Mouse (Mus musculus) cerebellum, adult 9-11 months (tissue): Measurements from ENCODE around the gene Nnmt.

Experiments used
- DNase-seq: peaks from one replicate; pipeline ENCODE4 v3.0.0; 2022

The Nnmt gene

DNA sequence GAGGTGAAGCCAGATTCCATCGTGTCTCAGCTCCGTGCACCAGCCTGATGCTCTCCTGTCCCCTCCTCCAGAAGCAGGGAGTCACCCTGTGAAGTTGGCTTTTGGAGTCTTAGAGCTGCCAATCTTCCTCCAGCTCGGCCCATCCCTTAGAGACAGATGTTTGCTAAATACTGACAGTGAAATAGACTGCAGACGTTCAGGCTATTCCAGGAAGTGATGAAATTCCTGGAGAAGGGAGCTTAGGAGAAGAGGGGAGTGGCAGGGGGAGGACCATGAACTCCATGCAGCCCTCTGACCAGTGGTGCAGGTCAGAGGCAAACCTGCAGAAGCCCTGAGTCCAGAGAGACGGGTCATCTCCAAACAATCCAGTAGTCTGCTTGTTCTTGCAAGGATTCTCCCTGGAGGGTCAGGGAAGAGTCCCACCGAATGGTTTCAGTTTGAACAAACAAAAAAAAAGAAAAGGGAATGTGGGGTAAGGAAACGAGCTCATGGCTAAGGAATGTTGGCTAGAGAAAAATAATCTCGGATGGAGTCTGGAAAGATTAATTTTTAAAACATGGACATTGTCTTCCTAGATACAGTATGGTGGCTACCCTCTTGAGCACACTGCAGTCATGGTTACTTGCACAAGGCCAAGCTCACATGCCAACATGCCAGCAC, at the start of gene Nnmt:
Gene Nnmt (minus strand): TSS at position 215 of the 660 bp plus-strand sequence.
- DNase-seq: no peak

DNA sequence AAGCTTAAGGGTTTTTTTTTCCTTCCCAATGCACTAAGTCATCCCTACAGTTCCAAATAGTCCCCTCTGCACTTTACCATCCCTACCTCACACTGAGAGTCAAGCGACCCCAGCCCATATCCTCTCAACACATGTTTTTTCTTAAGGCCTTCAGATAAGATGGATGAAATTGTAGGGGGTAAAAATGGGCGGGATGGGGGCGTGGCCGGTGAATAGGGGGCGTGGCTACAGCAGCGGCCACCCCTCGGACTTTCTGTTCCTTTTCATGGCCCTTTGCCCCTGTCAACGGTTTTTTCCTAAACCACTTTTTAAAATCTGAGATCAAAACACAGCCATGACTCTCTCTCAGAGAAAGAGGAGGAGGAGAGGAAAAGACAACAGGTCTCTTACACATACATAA, 49.8 kb upstream of the Nnmt start:
- no peak for DNase-seq

- no peak for DNase-seq
Measured at GRCm38 (mm10) chr9:48653399-48654070, 48.6 kb upstream of the Nnmt start.

GRCm38 (mm10) chr9:48652026-48652425, 47.1 kb upstream of the Nnmt start:
- DNase-seq: no peak

- DNase-seq: no peak
Measured at GRCm38 (mm10) chr9:48650846-48651245, 45.9 kb upstream of the Nnmt start.

DNA sequence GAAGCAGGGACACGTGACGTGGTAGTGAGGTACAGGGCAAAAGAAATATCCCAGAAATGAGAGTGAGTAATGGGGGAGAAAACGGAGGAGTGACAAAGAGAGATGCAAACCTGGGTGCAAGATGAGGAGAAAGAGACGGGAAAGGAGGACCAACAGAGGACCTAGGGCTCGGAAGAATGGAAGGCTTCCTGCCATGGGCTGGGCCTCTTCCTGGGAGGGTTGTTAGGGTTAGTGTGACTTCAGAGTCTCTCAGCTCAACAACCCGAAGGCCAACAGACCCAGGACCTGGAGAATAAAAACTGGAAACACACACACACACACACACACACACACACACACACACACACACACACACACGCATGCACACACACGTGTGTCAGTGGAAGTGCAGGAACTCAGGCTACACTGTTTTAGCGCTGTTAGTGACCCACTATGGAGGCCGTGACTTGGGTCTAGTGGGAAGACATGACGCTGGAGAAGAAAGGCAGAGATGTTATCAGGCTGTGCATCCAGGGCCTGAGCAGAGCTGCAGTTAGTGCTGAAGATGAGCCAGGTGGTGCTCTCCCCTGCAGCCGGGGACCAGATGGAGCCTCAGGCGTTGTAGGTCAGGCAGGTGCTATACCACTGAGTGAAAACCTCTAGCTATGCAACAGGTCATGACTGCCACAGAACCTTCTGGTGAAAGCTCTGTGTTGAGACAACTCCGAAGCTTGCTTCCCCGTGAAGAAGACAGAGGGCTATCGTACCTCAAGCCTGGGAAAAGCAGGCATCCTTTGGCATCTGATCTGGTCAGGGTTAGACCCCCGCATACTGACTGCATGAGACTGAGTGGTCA, 45.1 kb upstream of the Nnmt start:
- DNase-seq: peak; percentile 77

DNA sequence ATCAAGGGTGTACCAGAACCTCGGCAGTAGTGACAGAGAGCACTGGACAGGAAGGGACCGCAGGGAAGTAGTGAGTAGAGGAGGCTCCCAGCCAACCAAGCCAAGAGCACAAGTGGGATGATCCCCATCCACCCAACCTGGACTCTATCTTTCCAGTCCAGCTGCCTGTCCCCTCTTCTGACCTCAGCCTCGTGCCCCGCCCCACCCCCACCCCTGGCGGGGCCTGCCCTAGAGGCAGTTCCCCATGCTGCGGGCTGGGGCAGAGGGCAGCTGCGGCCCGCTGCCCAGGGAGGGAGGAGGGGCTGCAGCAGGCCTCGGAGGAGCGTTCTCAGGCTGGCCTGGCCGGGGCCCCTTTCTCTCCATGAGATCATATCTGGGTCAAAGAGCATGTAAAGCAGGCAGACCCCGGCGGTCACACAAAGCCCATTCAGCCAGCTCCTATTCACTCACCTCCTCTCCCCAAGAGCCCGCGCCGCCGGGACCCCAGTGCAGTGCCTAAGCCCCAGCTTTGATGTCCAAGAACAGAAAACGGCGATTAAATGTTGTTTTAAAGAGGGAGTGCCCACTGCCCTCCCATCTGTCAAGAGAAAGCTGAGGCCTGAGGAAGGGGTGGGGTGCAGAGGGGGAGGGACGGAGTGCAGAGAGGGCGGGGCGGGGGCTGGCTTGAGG, 44.3 kb upstream of the Nnmt start:
- no peak for DNase-seq

DNA sequence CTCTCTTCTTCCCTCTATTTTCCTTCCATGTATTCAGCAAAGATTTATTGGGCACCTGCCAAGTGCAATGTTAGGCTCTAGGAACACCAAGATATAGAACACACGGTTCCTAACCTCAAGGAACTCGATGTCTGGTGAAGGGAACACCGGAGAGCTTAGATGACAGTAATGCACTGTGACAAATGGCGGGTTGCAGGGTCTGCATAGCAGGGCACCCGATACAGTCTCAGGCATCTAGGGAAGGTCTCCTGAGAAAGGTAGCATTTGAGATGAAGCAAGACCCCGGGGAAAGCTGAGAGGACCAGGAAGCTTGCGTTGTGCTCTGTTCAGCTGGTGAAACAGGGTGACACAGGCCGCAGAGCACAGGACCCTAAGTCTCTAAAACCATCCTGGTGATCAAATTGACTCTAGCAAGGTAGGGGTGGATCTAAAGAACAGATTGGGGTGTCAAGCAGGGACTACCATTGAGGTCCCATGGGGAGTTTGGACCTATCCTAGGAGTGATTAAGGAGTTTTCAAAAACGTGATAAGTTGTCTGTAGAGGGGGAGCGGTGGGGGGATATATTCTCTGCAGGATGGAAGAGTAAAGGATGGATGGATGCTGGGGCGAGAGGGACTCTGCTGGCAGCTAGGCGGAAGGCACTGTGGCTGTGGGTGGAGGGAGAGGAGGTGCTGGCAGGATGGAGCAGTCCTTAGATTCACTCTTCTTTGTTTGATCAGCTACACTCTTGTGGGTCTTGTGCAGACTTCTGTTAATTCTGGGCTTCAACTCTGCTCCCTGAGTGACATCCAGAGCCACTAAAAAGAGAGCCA, 43.5 kb upstream of the Nnmt start:
- no peak for DNase-seq

DNA sequence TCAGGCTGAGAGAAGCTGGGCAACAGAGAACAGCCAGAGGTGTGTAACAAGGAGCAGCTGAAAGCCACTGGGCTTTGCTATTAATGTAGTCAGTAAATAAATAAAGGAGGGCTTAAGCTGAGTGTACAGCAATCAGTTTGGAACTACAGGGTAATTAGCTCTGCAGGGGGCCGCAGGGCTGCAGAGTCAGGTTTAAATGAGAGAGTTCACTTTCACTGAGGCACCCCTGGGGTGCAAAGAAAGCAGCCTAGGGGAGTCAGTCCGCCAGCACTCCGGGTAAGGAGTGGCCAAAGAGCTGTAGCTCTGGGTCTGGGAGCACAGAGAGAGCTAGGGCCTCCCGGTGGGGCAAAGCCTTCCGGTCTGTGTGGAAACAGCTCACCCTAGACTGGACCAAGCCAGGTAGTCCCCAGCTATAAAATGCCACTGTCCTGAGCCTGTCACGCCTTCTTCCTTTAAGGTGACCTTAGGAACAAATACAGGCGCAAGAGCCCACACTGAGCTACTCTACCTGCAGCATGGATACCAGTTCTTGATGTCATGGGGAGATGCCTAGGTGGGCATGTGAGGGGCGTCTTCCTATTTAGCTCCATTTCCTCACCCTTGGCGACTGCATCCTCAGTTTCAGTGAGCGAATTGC, 42.8 kb upstream of the Nnmt start:
- no peak for DNase-seq

DNA sequence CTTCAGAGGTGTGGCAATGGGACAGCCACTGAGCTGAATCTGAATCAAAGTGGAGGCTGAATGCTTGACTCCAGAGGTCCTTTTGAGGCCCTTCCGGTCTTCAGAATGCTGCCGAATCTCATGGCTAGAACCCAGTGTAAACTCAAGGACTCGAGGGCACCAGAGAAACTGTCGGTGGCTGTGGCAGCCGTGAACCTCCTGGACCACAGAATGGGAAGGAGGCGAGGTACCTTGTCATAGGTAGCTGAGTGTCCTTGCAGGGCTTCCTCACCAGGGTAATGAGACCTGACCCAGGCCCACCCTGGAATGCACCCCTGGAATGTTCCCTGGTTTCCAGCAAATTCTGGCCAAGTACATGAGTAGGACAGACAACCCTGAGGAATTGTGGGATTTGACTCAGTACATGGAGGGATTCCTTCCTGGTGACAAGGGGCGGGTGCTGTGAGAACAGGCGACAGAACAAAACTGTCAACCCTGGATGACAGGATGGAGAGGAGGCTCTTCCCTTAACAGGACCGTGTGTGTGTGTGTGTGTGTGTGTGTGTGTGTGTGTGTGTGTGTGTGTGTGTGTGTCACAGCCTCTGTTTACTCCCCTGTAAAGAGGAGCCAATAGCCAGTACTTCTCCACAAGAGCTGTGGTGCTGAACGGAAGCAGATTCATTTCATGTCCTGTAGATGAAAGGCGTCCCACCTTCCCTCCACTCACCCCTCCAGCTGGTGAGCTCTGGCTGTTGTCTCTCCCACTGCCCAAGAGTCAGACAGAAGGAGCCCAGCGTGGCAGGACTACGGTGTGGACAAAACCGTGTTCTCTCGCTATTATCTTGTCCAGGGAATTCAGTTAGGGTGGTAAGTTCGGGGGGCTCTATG, 42.1 kb upstream of the Nnmt start:
- no peak for DNase-seq

GRCm38 (mm10) chr9:48646251-48646650, 41.3 kb upstream of the Nnmt start:
- DNase-seq: peak; percentile 58

DNA sequence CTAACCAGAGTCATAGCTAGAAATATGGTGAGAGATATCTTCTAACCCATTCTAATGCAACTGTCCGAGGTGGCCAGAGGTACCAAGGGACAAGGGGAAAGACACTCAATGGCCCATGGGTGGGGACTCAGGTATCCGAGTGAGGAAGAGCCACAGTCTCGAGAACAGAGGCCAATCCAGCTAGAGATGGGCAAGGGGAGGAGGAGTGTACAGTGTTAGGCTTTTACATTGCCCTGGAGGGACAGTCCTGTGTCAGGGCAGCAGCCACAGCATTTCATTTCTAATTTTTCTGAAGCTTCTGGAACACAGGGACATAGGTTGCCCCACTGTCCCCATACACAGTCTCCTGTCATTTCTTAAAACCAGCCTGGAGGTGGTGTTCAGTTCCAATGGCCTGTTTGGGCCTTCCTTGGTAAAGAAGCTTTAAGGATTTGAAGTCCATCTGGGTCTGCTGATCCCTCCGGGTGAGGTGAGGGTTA, 40.7 kb upstream of the Nnmt start:
- no peak for DNase-seq

DNA sequence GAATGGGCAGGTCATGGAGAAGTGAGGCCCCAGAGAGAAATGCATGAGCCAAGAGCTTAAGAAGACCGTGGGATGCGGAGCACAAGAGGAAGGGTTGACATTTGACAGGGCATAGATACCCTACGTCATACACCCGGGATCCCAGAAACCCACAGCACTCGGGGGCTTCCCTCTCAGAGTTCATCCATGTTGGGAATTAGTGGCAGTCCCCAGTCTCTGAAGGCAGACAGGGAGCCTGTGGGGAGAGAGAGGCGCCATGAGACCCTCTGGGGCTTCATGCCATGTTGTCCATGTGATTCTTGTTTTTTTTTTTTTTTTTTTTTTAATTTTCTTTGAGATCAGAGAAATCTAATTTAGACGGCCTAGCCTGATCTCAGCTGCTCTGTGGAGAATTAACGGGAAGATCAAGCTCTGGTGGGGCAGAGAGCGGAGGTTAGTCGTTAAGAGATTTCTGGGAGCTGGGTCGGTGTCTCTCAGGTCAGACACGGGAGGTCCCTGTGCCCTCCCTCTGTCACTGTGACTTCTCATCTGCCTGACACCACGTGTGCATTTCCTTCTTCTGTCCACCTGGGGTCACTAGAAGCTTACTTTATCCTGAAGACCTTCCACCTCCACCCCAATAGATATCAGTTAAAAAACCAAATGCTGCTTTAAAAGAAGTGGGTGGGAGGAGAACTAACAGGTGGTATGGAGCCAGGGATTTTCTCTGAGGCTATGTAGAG, 40.1 kb upstream of the Nnmt start:
- peak; percentile 32 for DNase-seq

DNA sequence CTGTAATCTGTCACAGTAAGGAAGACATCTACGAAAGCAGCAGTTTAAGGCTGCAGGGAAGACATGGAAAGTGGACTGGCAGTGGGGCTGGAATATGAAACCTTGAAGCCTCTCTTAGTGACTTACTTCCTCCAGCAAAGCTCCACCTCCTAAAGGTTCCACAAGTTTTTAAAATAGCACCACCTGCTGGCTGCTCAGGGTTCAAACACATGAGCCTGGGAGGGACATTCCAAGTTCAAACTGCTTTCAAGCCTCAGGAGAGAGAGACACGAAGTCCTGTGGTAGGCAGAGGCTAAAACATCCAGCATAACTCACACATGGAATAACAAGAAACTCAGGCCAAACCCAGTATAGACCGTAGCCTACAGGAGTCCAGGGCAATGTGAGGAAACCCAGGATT, 39.4 kb upstream of the Nnmt start:
- no peak for DNase-seq

- DNase-seq: no peak
Measured at GRCm38 (mm10) chr9:48641636-48642035, 36.7 kb upstream of the Nnmt start.

- no peak for DNase-seq
Measured at GRCm38 (mm10) chr9:48640881-48641280, 35.9 kb upstream of the Nnmt start.

DNA sequence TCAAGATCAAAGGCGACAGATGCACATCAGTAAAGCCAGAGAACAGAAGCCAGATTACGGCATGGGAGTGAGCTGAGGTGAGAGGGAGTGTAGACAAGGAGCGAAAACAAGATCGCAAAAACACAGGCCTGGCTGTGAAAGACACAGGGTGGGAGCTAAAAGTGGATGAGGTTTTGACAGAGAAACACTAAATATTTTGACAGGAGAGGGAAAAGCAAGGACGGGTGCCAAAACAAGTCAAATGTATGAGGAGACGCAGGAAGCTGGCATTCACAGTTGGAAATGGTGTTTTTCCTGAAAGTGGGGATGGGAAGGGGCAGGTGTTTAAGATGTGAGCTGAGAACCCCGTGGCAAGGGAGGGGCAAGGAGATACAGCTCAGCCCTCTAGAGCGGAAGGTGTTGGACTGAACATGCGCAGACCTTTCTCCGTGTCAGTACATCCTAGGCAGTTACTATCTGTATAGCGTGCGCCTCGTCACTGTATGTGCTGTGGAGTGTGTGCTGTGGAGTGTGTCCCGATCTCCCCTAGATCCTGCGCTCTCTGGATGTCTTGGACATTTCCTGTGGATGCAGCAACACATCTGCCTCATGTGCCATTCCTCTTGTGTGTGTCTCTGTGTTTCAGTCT, 33.3 kb upstream of the Nnmt start:
- DNase-seq: no peak

DNA sequence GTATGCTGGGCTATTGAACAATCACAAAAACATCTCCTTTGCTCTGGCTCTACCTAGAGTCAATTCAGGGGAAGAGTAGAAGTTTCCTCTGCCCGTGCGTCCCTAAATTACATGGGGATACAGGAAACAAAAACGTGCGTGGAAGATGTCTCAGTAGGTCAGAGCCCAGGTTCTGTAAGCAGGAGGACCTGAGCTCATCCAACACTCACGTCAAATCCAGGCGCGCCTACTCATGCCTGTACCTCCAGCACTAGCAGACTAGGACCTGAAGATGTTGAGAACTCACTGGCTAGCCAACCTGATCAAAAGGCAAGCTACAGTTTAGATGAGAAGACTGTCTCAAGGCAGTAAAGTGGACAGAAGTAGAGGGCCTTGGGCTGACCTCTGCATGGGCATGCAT, 32.2 kb upstream of the Nnmt start:
- DNase-seq: no peak

DNA sequence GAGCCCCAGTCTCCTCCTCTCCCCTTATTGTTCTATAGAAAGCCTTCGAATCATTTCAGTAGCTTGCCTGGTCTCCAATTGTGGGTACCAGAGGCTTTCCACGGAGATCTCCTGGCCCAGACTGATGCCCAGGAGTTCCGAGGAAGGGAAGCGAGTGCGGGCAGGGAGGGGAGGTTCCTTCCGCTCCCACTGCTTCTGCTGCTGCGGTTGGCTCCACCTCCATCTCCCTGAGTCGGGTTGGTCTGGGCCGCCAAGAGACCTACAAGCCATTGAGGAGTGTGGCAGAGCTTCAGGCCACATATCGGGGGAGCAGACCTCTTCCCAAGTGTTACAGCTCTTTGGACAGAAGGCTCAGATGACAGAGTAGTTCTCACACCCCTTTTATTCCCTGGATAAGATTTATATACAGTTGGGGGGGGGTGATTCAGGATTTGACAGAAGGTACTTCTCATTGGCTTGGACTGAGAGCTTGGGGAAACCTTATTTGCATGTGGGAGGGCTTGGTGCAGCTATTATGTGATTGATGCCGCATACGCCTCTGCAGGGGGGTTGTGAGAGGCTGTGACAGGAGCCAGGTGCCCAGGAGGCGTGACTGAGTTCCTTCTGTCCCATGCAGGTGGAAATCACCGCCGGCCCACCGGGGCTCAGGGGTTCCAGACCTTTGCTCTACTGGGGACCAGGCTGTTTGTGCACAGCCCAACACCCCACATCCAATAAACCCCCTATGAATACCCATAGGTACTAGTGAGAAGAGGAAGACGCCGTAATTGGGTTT, 30.8 kb upstream of the Nnmt start:
- DNase-seq: no peak
